Mouse (Mus musculus): ENCODE results near the gene Mier2. TPM values are rescaled to one million over a fixed set of nuclear protein-coding genes. Genes with fewer than 3 reads are reported as not detected.

Gene Mier2
- polyA plus RNA-seq, 1 experiment from 2014 or later = 32.9 TPM

- H3K27ac ChIP-seq (replicated peaks) = no peak overlapping the region
- WGBS = 84% methylated on average over 5 of the region's 5 CpGs
- no peak overlapping the region for H3K4me3 ChIP-seq
- H3K36me3 ChIP-seq = no peaks in the 10 kb centered on the region
- H3K27me3 ChIP-seq (replicated peaks) = peaks cover 11% of the 10 kb centered on the region; the same call in 1 of the 2 replicates
- no peak overlapping the region for H3K9ac ChIP-seq
- ATAC-seq (ENCODE audit: extremely low read depth, insufficient number of reproducible peaks, low FRiP score, low TSS enrichment) = no peak
- no peaks in the 10 kb centered on the region for H3K4me1 ChIP-seq
- no peaks in the 10 kb centered on the region for H3K9me3 ChIP-seq
- H3K4me2 ChIP-seq = no peak overlapping the region
Measured at GRCm38 (mm10) chr10:79585723-79586122, 30.7 kb upstream of the Mier2 start.

- H3K9me3 ChIP-seq = no peaks in the 10 kb centered on the region
- WGBS = 90% methylated on average over 6 of the region's 6 CpGs
- no peaks in the 10 kb centered on the region for H3K36me3 ChIP-seq
Measured at GRCm38 (mm10) chr10:79585136-79585535, 30.1 kb upstream of the Mier2 start.

GRCm38 (mm10) chr10:79584426-79584825 is 29.4 kb upstream of the Mier2 start:
- peaks cover 17% of the 10 kb centered on the region for H3K27me3 ChIP-seq (replicated peaks)

More at GRCm38 (mm10) chr10:79585136-79585535, 30.1 kb upstream of the Mier2 start:
- Histone ChIP-seq H3K27ac (replicated peaks) (no peak overlapping the region), H3K4me1 (no peaks in the 10 kb centered on the region), H3K27me3 (replicated peaks) (peaks cover 11% of the 10 kb centered on the region; the same call in 1 of the 2 replicates), H3K9ac (no peak overlapping the region), H3K4me3 (no peak overlapping the region), H3K4me2 (no peak overlapping the region)
- no peak for ATAC-seq (ENCODE audit: extremely low read depth, insufficient number of reproducible peaks, low FRiP score, low TSS enrichment)

GRCm38 (mm10) chr10:79584021-79584420 is 29.0 kb upstream of the Mier2 start:
- no peak overlapping the region for H3K4me2 ChIP-seq
- H3K9me3 ChIP-seq = no peaks in the 10 kb centered on the region
- no peak for ATAC-seq (ENCODE audit: extremely low read depth, insufficient number of reproducible peaks, low FRiP score, low TSS enrichment)
- 52% methylated on average over 7 of the region's 7 CpGs for WGBS
- H3K4me1 ChIP-seq = no peaks in the 10 kb centered on the region
- no peaks in the 10 kb centered on the region for H3K36me3 ChIP-seq
- H3K4me3 ChIP-seq = no peak overlapping the region
- H3K27me3 ChIP-seq (replicated peaks) = peaks cover 20% of the 10 kb centered on the region
- no peak overlapping the region for H3K27ac ChIP-seq (replicated peaks)
- no peak overlapping the region for H3K9ac ChIP-seq

More at GRCm38 (mm10) chr10:79584426-79584825, 29.4 kb upstream of the Mier2 start:
- no peak overlapping the region for H3K4me3 ChIP-seq
- H3K27ac ChIP-seq (replicated peaks) = no peak overlapping the region
- no peak overlapping the region for H3K9ac ChIP-seq
- H3K9me3 ChIP-seq = no peaks in the 10 kb centered on the region
- ATAC-seq (ENCODE audit: extremely low read depth, insufficient number of reproducible peaks, low FRiP score, low TSS enrichment) = no peak
- H3K36me3 ChIP-seq = no peaks in the 10 kb centered on the region
- H3K4me1 ChIP-seq = no peaks in the 10 kb centered on the region
- no peak overlapping the region for H3K4me2 ChIP-seq
- 74% methylated on average over 9 of the region's 9 CpGs for WGBS

- 77% methylated on average over 8 of the region's 8 CpGs for WGBS
- Histone ChIP-seq H3K9ac (no peak overlapping the region), H3K27me3 (replicated peaks) (peaks cover 19% of the 10 kb centered on the region), H3K36me3 (no peaks in the 10 kb centered on the region), H3K4me1 (no peaks in the 10 kb centered on the region), H3K4me3 (no peak overlapping the region), H3K4me2 (no peak overlapping the region), H3K27ac (replicated peaks) (no peak overlapping the region), H3K9me3 (no peaks in the 10 kb centered on the region)
- no peak for ATAC-seq (ENCODE audit: extremely low read depth, insufficient number of reproducible peaks, low FRiP score, low TSS enrichment)
Measured at GRCm38 (mm10) chr10:79581501-79581900, 26.5 kb upstream of the Mier2 start.

DNA sequence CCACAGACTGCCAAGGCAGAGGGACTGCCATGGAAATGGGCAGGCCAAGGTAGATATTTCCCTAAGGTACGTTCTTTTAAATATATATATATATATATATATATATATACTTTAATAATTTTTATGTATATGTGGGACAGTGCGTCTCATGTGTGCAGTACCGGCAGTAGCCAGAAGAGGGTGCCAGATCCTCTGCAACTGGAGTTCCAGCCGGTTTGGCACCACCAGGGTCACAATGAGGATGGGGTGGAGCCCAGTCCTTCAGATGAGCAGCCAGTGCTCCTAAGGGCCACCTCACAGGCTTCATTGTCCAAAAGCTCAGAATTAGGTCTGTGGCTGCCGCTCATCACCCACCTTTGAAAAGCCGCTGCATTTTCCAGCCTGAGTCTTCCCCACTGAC is 25.8 kb upstream of the Mier2 start:
- no peaks in the 10 kb centered on the region for H3K36me3 ChIP-seq
- ATAC-seq (ENCODE audit: extremely low read depth, insufficient number of reproducible peaks, low FRiP score, low TSS enrichment) = no peak
- no peak overlapping the region for H3K4me3 ChIP-seq
- no peaks in the 10 kb centered on the region for H3K4me1 ChIP-seq
- peaks cover 17% of the 10 kb centered on the region for H3K27me3 ChIP-seq (replicated peaks)
- no peak overlapping the region for H3K4me2 ChIP-seq
- no peak overlapping the region for H3K27ac ChIP-seq (replicated peaks)
- H3K9me3 ChIP-seq = no peaks in the 10 kb centered on the region
- WGBS = 39% methylated on average over 6 of the region's 6 CpGs
- no peak overlapping the region for H3K9ac ChIP-seq

- H3K4me2 ChIP-seq = no peak overlapping the region
- peaks cover 17% of the 10 kb centered on the region for H3K27me3 ChIP-seq (replicated peaks)
- no peak for ATAC-seq (ENCODE audit: extremely low read depth, insufficient number of reproducible peaks, low FRiP score, low TSS enrichment)
- no peaks in the 10 kb centered on the region for H3K36me3 ChIP-seq
- H3K27ac ChIP-seq (replicated peaks) = no peak overlapping the region
- H3K4me1 ChIP-seq = no peaks in the 10 kb centered on the region
- H3K4me3 ChIP-seq = no peak overlapping the region
- H3K9ac ChIP-seq = no peak overlapping the region
- WGBS = 60% methylated on average over 7 of the region's 7 CpGs
- no peaks in the 10 kb centered on the region for H3K9me3 ChIP-seq
Measured at GRCm38 (mm10) chr10:79580356-79580755, 25.4 kb upstream of the Mier2 start.

DNA sequence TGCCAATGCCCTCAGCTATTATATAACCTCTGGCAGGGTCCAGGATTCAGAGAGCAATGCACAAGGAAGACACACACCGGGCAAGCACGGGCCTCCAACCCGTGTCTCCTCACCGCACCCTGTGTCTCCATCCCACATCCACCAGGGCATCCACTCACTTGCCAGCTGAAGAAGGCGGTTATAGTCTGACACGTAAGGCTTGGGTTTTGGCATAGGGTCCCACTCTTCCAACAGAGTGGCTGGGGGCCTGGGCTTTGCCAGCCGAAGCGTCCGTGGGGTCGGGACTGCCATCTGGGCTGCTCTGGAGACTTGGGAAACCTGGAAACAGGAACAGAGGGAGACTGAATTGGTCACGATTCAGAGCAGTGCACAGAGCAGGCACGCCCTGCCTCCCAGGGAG is 24.8 kb upstream of the Mier2 start:
- H3K9me3 ChIP-seq = no peaks in the 10 kb centered on the region
- no peaks in the 10 kb centered on the region for H3K36me3 ChIP-seq
- no peak overlapping the region for H3K9ac ChIP-seq
- no peak overlapping the region for H3K4me3 ChIP-seq
- H3K4me2 ChIP-seq = no peak overlapping the region
- WGBS = 74% methylated on average over 12 of the region's 12 CpGs
- no peaks in the 10 kb centered on the region for H3K4me1 ChIP-seq
- no peak for ATAC-seq (ENCODE audit: extremely low read depth, insufficient number of reproducible peaks, low FRiP score, low TSS enrichment)
- H3K27me3 ChIP-seq (replicated peaks) = peaks cover 17% of the 10 kb centered on the region
- H3K27ac ChIP-seq (replicated peaks) = no peak overlapping the region

GRCm38 (mm10) chr10:79578891-79579290 is 23.9 kb upstream of the Mier2 start:
- no peak overlapping the region for H3K27ac ChIP-seq (replicated peaks)
- no peaks in the 10 kb centered on the region for H3K4me1 ChIP-seq
- H3K9me3 ChIP-seq = no peaks in the 10 kb centered on the region
- 64% methylated on average over 7 of the region's 7 CpGs for WGBS
- H3K9ac ChIP-seq = no peak overlapping the region
- H3K36me3 ChIP-seq = no peaks in the 10 kb centered on the region
- no peak for ATAC-seq (ENCODE audit: extremely low read depth, insufficient number of reproducible peaks, low FRiP score, low TSS enrichment)
- no peak overlapping the region for H3K4me3 ChIP-seq
- H3K4me2 ChIP-seq = no peak overlapping the region
- H3K27me3 ChIP-seq (replicated peaks) = peaks cover 17% of the 10 kb centered on the region

DNA sequence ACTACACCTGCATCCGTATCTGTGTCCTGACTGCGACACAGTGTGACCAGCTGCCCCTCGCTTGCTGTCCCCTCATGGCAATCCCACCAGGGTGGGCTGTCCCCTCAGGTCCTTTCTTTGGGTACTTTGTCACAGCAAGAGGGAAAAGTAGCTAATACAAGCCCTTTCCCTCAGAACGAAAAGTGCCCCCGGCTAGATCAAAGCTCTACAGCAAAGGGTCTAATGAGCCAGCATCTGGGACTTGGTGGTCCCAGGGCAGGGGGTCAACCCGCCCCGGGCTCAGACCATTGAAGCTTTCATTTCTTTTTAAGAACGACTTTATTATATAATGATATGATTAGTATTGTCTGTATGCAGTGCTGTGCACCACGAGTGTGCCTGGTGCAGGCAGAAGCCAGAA is 23.3 kb upstream of the Mier2 start:
- H3K27ac ChIP-seq (replicated peaks) = no peak overlapping the region
- 69% methylated on average over 9 of the region's 9 CpGs for WGBS
- H3K9me3 ChIP-seq = no peaks in the 10 kb centered on the region
- H3K4me2 ChIP-seq = no peak overlapping the region
- H3K36me3 ChIP-seq = no peaks in the 10 kb centered on the region
- H3K4me1 ChIP-seq = no peaks in the 10 kb centered on the region
- peaks cover 15% of the 10 kb centered on the region for H3K27me3 ChIP-seq (replicated peaks)
- no peak overlapping the region for H3K4me3 ChIP-seq
- no peak for ATAC-seq (ENCODE audit: extremely low read depth, insufficient number of reproducible peaks, low FRiP score, low TSS enrichment)
- H3K9ac ChIP-seq = no peak overlapping the region

- no peak overlapping the region for H3K27ac ChIP-seq (replicated peaks)
- no peaks in the 10 kb centered on the region for H3K36me3 ChIP-seq
- H3K9me3 ChIP-seq = no peaks in the 10 kb centered on the region
- H3K4me3 ChIP-seq = no peak overlapping the region
- no peaks in the 10 kb centered on the region for H3K4me1 ChIP-seq
- WGBS = 64% methylated on average over 4 of the region's 4 CpGs
- H3K27me3 ChIP-seq (replicated peaks) = peaks cover 13% of the 10 kb centered on the region
- no peak overlapping the region for H3K9ac ChIP-seq
- ATAC-seq (ENCODE audit: extremely low read depth, insufficient number of reproducible peaks, low FRiP score, low TSS enrichment) = no peak
- H3K4me2 ChIP-seq = no peak overlapping the region
Measured at GRCm38 (mm10) chr10:79577376-79577775, 22.4 kb upstream of the Mier2 start.

DNA sequence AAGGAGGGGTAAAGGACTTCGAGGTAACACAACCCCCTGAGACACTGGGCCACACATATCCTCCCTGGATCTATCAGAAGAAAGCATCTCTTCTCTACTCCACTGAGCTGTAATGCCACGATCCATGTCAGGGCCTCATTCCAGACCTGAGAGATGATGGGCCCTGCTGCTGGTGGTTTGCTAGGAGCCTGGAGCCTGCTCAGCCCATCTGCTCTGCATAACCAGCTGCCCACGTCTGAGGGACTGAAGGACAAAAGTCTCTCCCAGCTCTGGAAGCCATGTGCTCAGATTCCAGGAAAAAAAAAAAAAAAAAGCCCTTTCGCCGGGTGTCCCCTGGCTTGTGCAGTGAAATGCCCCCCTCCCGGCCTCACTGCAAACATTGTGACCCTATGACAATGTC is 20.8 kb upstream of the Mier2 start:
- Histone ChIP-seq H3K4me3 (no peak overlapping the region), H3K36me3 (no peaks in the 10 kb centered on the region), H3K4me1 (no peaks in the 10 kb centered on the region), H3K27ac (replicated peaks) (no peak overlapping the region), H3K9ac (no peak overlapping the region), H3K9me3 (no peaks in the 10 kb centered on the region), H3K4me2 (no peak overlapping the region), H3K27me3 (replicated peaks) (peaks cover 13% of the 10 kb centered on the region)
- ATAC-seq (ENCODE audit: extremely low read depth, insufficient number of reproducible peaks, low FRiP score, low TSS enrichment) = no peak
- WGBS = 60% methylated on average over 6 of the region's 6 CpGs
